33 mouse cellular contexts compared by ENCODE assay signal in the genomic region with DNA sequence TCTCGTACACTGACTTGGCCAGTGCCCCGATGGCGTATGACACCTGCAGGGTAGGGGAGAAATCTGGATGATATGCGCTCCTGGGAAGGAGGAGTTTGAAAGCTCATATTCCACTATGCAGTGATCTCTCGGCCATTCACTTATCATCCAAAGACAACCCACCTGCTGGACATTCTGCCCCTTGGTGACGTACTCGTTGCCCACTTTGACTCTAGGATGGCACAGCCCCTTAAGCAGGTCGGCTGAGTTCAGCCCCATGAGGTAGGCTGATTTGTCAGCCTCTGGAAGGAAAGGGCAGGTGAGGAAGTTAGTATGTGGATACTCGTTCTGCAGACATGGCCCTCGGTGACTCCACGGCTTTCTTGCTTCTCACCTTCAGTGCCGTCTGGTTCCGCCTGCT. TPM values are rescaled to one million over a fixed set of nuclear protein-coding genes. Genes with fewer than 3 reads are reported as not detected.
DNase-seq lines count a peak whose midpoint lies in the region; ATAC-seq and TF ChIP-seq lines count a peak whose summit lies in the region.
"Had no signal": no experiment of that assay in that cellular context is flagged by ENCODE, and none has a peak within 500 bp of the region (broad histone marks: within the 10 kb centered on the region; RNA-seq: fewer than 3 reads in every experiment).

No protein-coding gene starts in this region.

- intact Hi-C loops in heart, postnatal 25 days (cut with DNase I): no loop called here
- intact Hi-C loops in heart, postnatal 14 days (cut with DNase I): no loop called here

- H3K4me3 ChIP-seq in heart, embryonic 11.5 days (ENCODE audit: low read depth, low read length): peak overlapping the region; percentile 46
- peak overlapping the region; percentile 62 to 66 for H3K4me3 ChIP-seq in heart, embryonic 14.5 days (ENCODE audit: control insufficient read depth in 1 of 2, insufficient read depth in 1 of 2, low read depth in 1 of 2, low read length in 2 of 2)
- H3K4me3 ChIP-seq in midbrain, postnatal 0 days (ENCODE audit: low read depth, low read length): no peak overlapping the region
- H3K4me3 ChIP-seq in midbrain, embryonic 10.5 days: no peak overlapping the region
- H3K4me3 ChIP-seq: embryonic facial prominence, embryonic 10.5 days; embryonic facial prominence, embryonic 13.5 days; erythroblast, embryonic 14.5 days; forebrain, embryonic 12.5 days; forebrain, embryonic 15.5 days; hindbrain, embryonic 10.5 days; hindbrain, embryonic 13.5 days; intestine, embryonic 15.5 days had no signal

- peak overlapping the region; percentile 91 for H3K9ac ChIP-seq in heart, embryonic 11.5 days (ENCODE audit: low read depth, low read length)
- peak overlapping the region; percentile 100 for H3K9ac ChIP-seq in heart, embryonic 14.5 days (ENCODE audit: low read length)
- no peak overlapping the region for H3K9ac ChIP-seq in midbrain, postnatal 0 days (replicated peaks; ENCODE audit: low read length, poor library complexity, severe bottlenecking)
- H3K9ac ChIP-seq: embryonic facial prominence, embryonic 13.5 days; forebrain, embryonic 12.5 days; forebrain, embryonic 15.5 days; hindbrain, embryonic 13.5 days; intestine, embryonic 15.5 days had no signal

- peaks cover 5% of the 10 kb centered on the region for H3K36me3 ChIP-seq in heart, embryonic 11.5 days (ENCODE audit: control insufficient read depth, insufficient read depth, low read length)
- H3K36me3 ChIP-seq in heart, embryonic 14.5 days (ENCODE audit: control insufficient read depth, insufficient read depth, low read length): peaks cover 94% of the 10 kb centered on the region
- no peaks in the 10 kb centered on the region for H3K36me3 ChIP-seq in midbrain, postnatal 0 days (ENCODE audit: insufficient read depth, low read length)
- no peaks in the 10 kb centered on the region for H3K36me3 ChIP-seq in midbrain, embryonic 10.5 days
- H3K36me3 ChIP-seq: embryonic facial prominence, embryonic 10.5 days; embryonic facial prominence, embryonic 13.5 days; forebrain, embryonic 12.5 days; forebrain, embryonic 15.5 days; hindbrain, embryonic 10.5 days; hindbrain, embryonic 13.5 days; intestine, embryonic 15.5 days had no signal

- peak overlapping the region; percentile 99 for H3K27ac ChIP-seq in heart, embryonic 11.5 days (ENCODE audit: low read depth, low read length)
- H3K27ac ChIP-seq in heart, embryonic 14.5 days (replicated peaks in 1 of 2; ENCODE audit: control insufficient read depth in 1 of 2, insufficient read depth in 1 of 2, low read depth in 2 of 2, low read length in 2 of 2): peak overlapping the region; percentile 99 to 100
- H3K27ac ChIP-seq in midbrain, postnatal 0 days (ENCODE audit: low read depth, low read length): peak overlapping the region; percentile 76; the same call in 1 of the 2 replicates
- no peak overlapping the region for H3K27ac ChIP-seq in midbrain, embryonic 10.5 days (replicated peaks)
- H3K27ac ChIP-seq: embryonic facial prominence, embryonic 10.5 days; embryonic facial prominence, embryonic 13.5 days; forebrain, embryonic 12.5 days; forebrain, embryonic 15.5 days; hindbrain, embryonic 10.5 days; hindbrain, embryonic 13.5 days; intestine, embryonic 15.5 days had no signal

- TF ChIP-seq CTCF in midbrain, postnatal 0 days (IDR thresholded peaks at IDR 0.05): no peak

- H3K4me1 ChIP-seq in heart, embryonic 11.5 days (ENCODE audit: control insufficient read depth, insufficient read depth, low read length): no peaks in the 10 kb centered on the region; the same call in 1 of the 2 replicates
- H3K4me1 ChIP-seq in heart, embryonic 14.5 days (ENCODE audit: control insufficient read depth in 2 of 2, insufficient read depth in 2 of 2, low read length in 2 of 2): peaks cover 0 to 2% of the 10 kb centered on the region in 2 experiments; a peak in 1 of 4 replicates
- peaks cover 3% of the 10 kb centered on the region; the same call in 1 of the 2 replicates for H3K4me1 ChIP-seq in midbrain, postnatal 0 days (ENCODE audit: insufficient read depth, low read length)
- H3K4me1 ChIP-seq in midbrain, embryonic 10.5 days: peaks cover 13% of the 10 kb centered on the region
- H3K4me1 ChIP-seq: embryonic facial prominence, embryonic 13.5 days; forebrain, embryonic 15.5 days had no signal

- no peaks in the 10 kb centered on the region for H3K9me3 ChIP-seq in heart, embryonic 11.5 days (replicated peaks; ENCODE audit: control insufficient read depth, low read length)
- no peaks in the 10 kb centered on the region for H3K9me3 ChIP-seq in heart, embryonic 14.5 days (ENCODE audit: control insufficient read depth, low read length)
- no peaks in the 10 kb centered on the region for H3K9me3 ChIP-seq in midbrain, postnatal 0 days (ENCODE audit: low read length)
- no peaks in the 10 kb centered on the region for H3K9me3 ChIP-seq in midbrain, embryonic 10.5 days (replicated peaks)
- H3K9me3 ChIP-seq: embryonic facial prominence, embryonic 10.5 days; embryonic facial prominence, embryonic 13.5 days; forebrain, embryonic 12.5 days; forebrain, embryonic 15.5 days; hindbrain, embryonic 10.5 days; hindbrain, embryonic 13.5 days; intestine, embryonic 15.5 days had no signal

- peak; percentile 74 for DNase-seq in heart, adult 11 months
- no peak for DNase-seq in heart, postnatal 25 days (ENCODE audit: low spot score)
- no peak for DNase-seq in heart, postnatal 4 days
- no peak for DNase-seq in heart, postnatal 14 days
- DNase-seq in midbrain, postnatal 0 days (ENCODE audit: low spot score): no peak
- DNase-seq in midbrain, embryonic 10.5 days (ENCODE audit: low spot score): no peak
- DNase-seq: adrenal gland, adult 8-10 months; adrenal gland, postnatal 25 days; cerebellum, adult 11-12 months; cerebellum, adult 8-10 months; cerebellum, postnatal 10 days; cerebellum, postnatal 36 days; embryo, embryonic 11 days; gastrocnemius, postnatal 25 days; kidney, adult 18-20 months; kidney, adult 9 months had no signal

- 74% methylated on average over 13 of the region's 13 CpGs for WGBS in heart, embryonic 11.5 days (ENCODE audit: insufficient replicate concordance)
- WGBS in heart, embryonic 14.5 days: 42% methylated on average over 13 of the region's 13 CpGs
- 91% methylated on average over 13 of the region's 13 CpGs for WGBS in midbrain, postnatal 0 days
- 94% methylated on average over 13 of the region's 13 CpGs for WGBS in midbrain, embryonic 10.5 days

- H3K27me3 ChIP-seq in heart, embryonic 11.5 days (ENCODE audit: control insufficient read depth, insufficient read depth, low read length): no peaks in the 10 kb centered on the region
- H3K27me3 ChIP-seq in heart, embryonic 14.5 days (ENCODE audit: control insufficient read depth, insufficient read depth, low read length): 0 out of 2 replicates have a peak, but pooled peaks cover 3% of the 10 kb centered on the region
- no peaks in the 10 kb centered on the region for H3K27me3 ChIP-seq in midbrain, postnatal 0 days (ENCODE audit: insufficient read depth, low read length)
- peaks cover 20% of the 10 kb centered on the region for H3K27me3 ChIP-seq in midbrain, embryonic 10.5 days (ENCODE audit: low read depth, poor library complexity, severe bottlenecking)
- H3K27me3 ChIP-seq: embryonic facial prominence, embryonic 13.5 days; forebrain, embryonic 12.5 days; forebrain, embryonic 15.5 days; intestine, embryonic 15.5 days had no signal

- H3K4me2 ChIP-seq in heart, embryonic 11.5 days: peak overlapping the region; percentile 70
- H3K4me2 ChIP-seq in heart, embryonic 14.5 days (ENCODE audit: low read length): peak overlapping the region; percentile 73
- no peak overlapping the region for H3K4me2 ChIP-seq in midbrain, postnatal 0 days (ENCODE audit: low read depth, low read length, poor library complexity, severe bottlenecking)
- H3K4me2 ChIP-seq: embryonic facial prominence, embryonic 13.5 days; forebrain, embryonic 12.5 days; forebrain, embryonic 15.5 days; hindbrain, embryonic 13.5 days; intestine, embryonic 15.5 days had no signal

- no peak for ATAC-seq in heart, embryonic 11.5 days (replicated peaks; ENCODE audit: insufficient number of reproducible peaks, low FRiP score, low TSS enrichment)
- ATAC-seq in heart, embryonic 14.5 days (ENCODE audit: insufficient number of reproducible peaks, insufficient read depth, low FRiP score, low read depth): no peak; the same call in 1 of the 2 replicates
- ATAC-seq in midbrain, postnatal 0 days (ENCODE audit: low FRiP score): no peak
- ATAC-seq: activated CD4-positive, CD25-positive, alpha-beta regulatory T cell, adult 4 months; forebrain, embryonic 15.5 days; intestine, embryonic 15.5 days had no signal

RNA-seq across cellular contexts. Expression of a gene that starts 5.5 kb away (rescaled TPM):
- 1,000 to 10,000 TPM; 2,164 to 2,361 TPM for total RNA-seq in heart, postnatal 25 days (2021)
- 3,446 and 4,122 TPM in 2 replicates for polyA plus RNA-seq in heart, embryonic 11.5 days (2014; fragmentation: Nextera tagmentation; extraction: Ambion mirVana)
- 1,000 to 10,000 TPM; 1,764 to 1,922 TPM for total RNA-seq in heart, postnatal 4 days (2021)
- 5,319 and 5,796 TPM in 2 replicates for polyA plus RNA-seq in heart, embryonic 14.5 days (2014; fragmentation: Nextera tagmentation; extraction: Ambion mirVana)
- total RNA-seq in heart, postnatal 14 days (2021): 1,000 to 10,000 TPM; 2,004 to 2,187 TPM
- total RNA-seq in midbrain, postnatal 0 days (2014; rRNA removed): 1.8 and 3.2 TPM in 2 replicates
- 9.6 and 10.3 TPM in 2 replicates for polyA plus RNA-seq in midbrain, postnatal 0 days (2015; fragmentation: Nextera tagmentation; extraction: Ambion mirVana)
- polyA plus RNA-seq in midbrain, embryonic 10.5 days (2016; fragmentation: Nextera tagmentation; extraction: Ambion mirVana): 0.70 and 0.96 TPM in 2 replicates
- total RNA-seq: adrenal gland, adult 8-10 months; adrenal gland, postnatal 25 days had no signal
- polyA plus RNA-seq: activated CD4-positive, CD25-positive, alpha-beta regulatory T cell, adult 4 months; erythroblast, embryonic 14.5 days had no signal

RNA-seq across cellular contexts. Expression of a gene that starts 12.1 kb away (rescaled TPM):
- total RNA-seq in heart, postnatal 25 days (2021): not detected
- polyA plus RNA-seq in heart, embryonic 11.5 days (2014; fragmentation: Nextera tagmentation; extraction: Ambion mirVana): not detected in 2 replicates
- not detected for total RNA-seq in heart, postnatal 4 days (2021)
- not detected in 2 replicates for polyA plus RNA-seq in heart, embryonic 14.5 days (2014; fragmentation: Nextera tagmentation; extraction: Ambion mirVana)
- total RNA-seq in heart, postnatal 14 days (2021): not detected
- not detected in 2 replicates for total RNA-seq in midbrain, postnatal 0 days (2014; rRNA removed)
- not detected in 2 replicates for polyA plus RNA-seq in midbrain, postnatal 0 days (2015; fragmentation: Nextera tagmentation; extraction: Ambion mirVana)
- not detected in 2 replicates for polyA plus RNA-seq in midbrain, embryonic 10.5 days (2016; fragmentation: Nextera tagmentation; extraction: Ambion mirVana)
- total RNA-seq: adrenal gland, adult 8-10 months; adrenal gland, postnatal 25 days; ES-E14; gastrocnemius, adult 8-10 months; gastrocnemius, postnatal 25 days had no signal
- polyA plus RNA-seq: activated CD4-positive, CD25-positive, alpha-beta regulatory T cell, adult 4 months; brain, embryonic 14.5 days; cortical plate, adult 2 months; embryonic facial prominence, embryonic 10.5 days; embryonic facial prominence, embryonic 13.5 days; erythroblast, embryonic 14.5 days; forebrain, embryonic 12.5 days; forebrain, embryonic 15.5 days; gonadal fat pad, adult 2 months; hindbrain, embryonic 10.5 days; hindbrain, embryonic 13.5 days; hindbrain, embryonic 16.5 days; intestine, embryonic 15.5 days had no signal

RNA-seq across cellular contexts. Expression of a gene that starts 22.2 kb away (rescaled TPM):
- over 10,000 TPM; 23,221 to 24,394 TPM for total RNA-seq in heart, postnatal 25 days (2021)
- 2,306 and 2,903 TPM in 2 replicates for polyA plus RNA-seq in heart, embryonic 11.5 days (2014; fragmentation: Nextera tagmentation; extraction: Ambion mirVana)
- over 10,000 TPM; 15,879 to 17,172 TPM for total RNA-seq in heart, postnatal 4 days (2021)
- 2,542 and 2,728 TPM in 2 replicates for polyA plus RNA-seq in heart, embryonic 14.5 days (2014; fragmentation: Nextera tagmentation; extraction: Ambion mirVana)
- over 10,000 TPM; 23,215 to 24,603 TPM for total RNA-seq in heart, postnatal 14 days (2021)
- 0.24 and 0.33 TPM in 2 replicates for total RNA-seq in midbrain, postnatal 0 days (2014; rRNA removed)
- polyA plus RNA-seq in midbrain, postnatal 0 days (2015; fragmentation: Nextera tagmentation; extraction: Ambion mirVana): 2.1 and 2.5 TPM in 2 replicates
- polyA plus RNA-seq in midbrain, embryonic 10.5 days (2016; fragmentation: Nextera tagmentation; extraction: Ambion mirVana): 0.40 and 0.68 TPM in 2 replicates
- total RNA-seq: adrenal gland, adult 8-10 months; adrenal gland, postnatal 25 days had no signal
- polyA plus RNA-seq: activated CD4-positive, CD25-positive, alpha-beta regulatory T cell, adult 4 months; erythroblast, embryonic 14.5 days; gonadal fat pad, adult 2 months had no signal

RNA-seq across cellular contexts. Expression of a gene that starts 26.4 kb away (rescaled TPM):
- total RNA-seq in heart, postnatal 25 days (2021): 10 to 100 TPM; 26.0 to 27.0 TPM
- polyA plus RNA-seq in heart, embryonic 11.5 days (2014; fragmentation: Nextera tagmentation; extraction: Ambion mirVana): 60.3 and 62.1 TPM in 2 replicates
- 10 to 100 TPM; 35.7 to 39.7 TPM for total RNA-seq in heart, postnatal 4 days (2021)
- polyA plus RNA-seq in heart, embryonic 14.5 days (2014; fragmentation: Nextera tagmentation; extraction: Ambion mirVana): 53.8 and 54.9 TPM in 2 replicates
- total RNA-seq in heart, postnatal 14 days (2021): 10 to 100 TPM; 23.4 to 28.4 TPM
- total RNA-seq in midbrain, postnatal 0 days (2014; rRNA removed): 20.9 and 29.6 TPM in 2 replicates
- 44.3 and 48.1 TPM in 2 replicates for polyA plus RNA-seq in midbrain, postnatal 0 days (2015; fragmentation: Nextera tagmentation; extraction: Ambion mirVana)
- 89.3 and 91.6 TPM in 2 replicates for polyA plus RNA-seq in midbrain, embryonic 10.5 days (2016; fragmentation: Nextera tagmentation; extraction: Ambion mirVana)

RNA-seq across cellular contexts. Expression of a gene that starts 52.8 kb away (rescaled TPM):
- total RNA-seq in heart, postnatal 25 days (2021): under 1 TPM; 0.29 to 0.36 TPM
- polyA plus RNA-seq in heart, embryonic 11.5 days (2014; fragmentation: Nextera tagmentation; extraction: Ambion mirVana): 0.49 and 0.90 TPM in 2 replicates
- under 1 TPM in 1 of 2 experiments, not detected in 1; 0.33 TPM for total RNA-seq in heart, postnatal 4 days (2021)
- polyA plus RNA-seq in heart, embryonic 14.5 days (2014; fragmentation: Nextera tagmentation; extraction: Ambion mirVana): 0.58 and 0.72 TPM in 2 replicates
- total RNA-seq in heart, postnatal 14 days (2021): under 1 TPM; 0.49 to 0.60 TPM
- 26.4 and 44.8 TPM in 2 replicates for total RNA-seq in midbrain, postnatal 0 days (2014; rRNA removed)
- polyA plus RNA-seq in midbrain, postnatal 0 days (2015; fragmentation: Nextera tagmentation; extraction: Ambion mirVana): 27.0 and 27.5 TPM in 2 replicates
- 0.17 and 0.31 TPM in 2 replicates for polyA plus RNA-seq in midbrain, embryonic 10.5 days (2016; fragmentation: Nextera tagmentation; extraction: Ambion mirVana)
- total RNA-seq: ES-E14; gastrocnemius, adult 8-10 months had no signal
- polyA plus RNA-seq: erythroblast, embryonic 14.5 days had no signal

Comparison
In these comparisons a context has a peak if more than half of its experiments do, and no peak if none do; other contexts are left out.
1. H3K4me3 ChIP-seq: peak in heart, embryonic 11.5 days (single experiment) and heart, embryonic 14.5 days (2 of 2); none in midbrain, postnatal 0 days (single experiment) and midbrain, embryonic 10.5 days (single experiment).
2. RNA of a gene that starts 5.5 kb away (total RNA-seq): 2,164 to 2,361 TPM in heart, postnatal 25 days, 2,004 to 2,187 TPM in heart, postnatal 14 days and 1,764 to 1,922 TPM in heart, postnatal 4 days; 1.8 to 3.2 TPM in midbrain, postnatal 0 days; every median in the first group is over 100 times any median in the second.
3. RNA of a gene that starts 22.2 kb away (total RNA-seq): 23,215 to 24,603 TPM in heart, postnatal 14 days, 23,221 to 24,394 TPM in heart, postnatal 25 days and 15,879 to 17,172 TPM in heart, postnatal 4 days; 0.24 to 0.33 TPM in midbrain, postnatal 0 days; every median in the first group is over 1,000 times any median in the second.